Mouse (Mus musculus) layer of hippocampus, postnatal 25 days (tissue): ENCODE data around the gene Fam92a. TPM values are rescaled to one million over a fixed set of nuclear protein-coding genes. Genes with fewer than 3 reads are reported as not detected.
"Not testable (repeated sequence)": the region's sequence is repeated elsewhere in the genome, so short reads cannot be mapped to it uniquely, and the experiment has no call there.

ENCODE experiments used
- DNase-seq, 2 experiments: peaks; one replicate each; pipeline ENCODE4 v3.0.0; 2022; ENCODE audit warnings: mixed read lengths in 2 of 2, low spot score in 1 of 2; ENCODE audit errors: extremely low spot score in 1 of 2
- total RNA-seq, 2 experiments: library from RNA; stranded (reverse); gene quantifications; 2 replicates each; pipeline ENCODE4 v1.2.3; 2021

Fam92a gene
- 10 to 100 TPM; 73.3 to 81.4 TPM for total RNA-seq

GRCm38 (mm10) chr4:12171318-12172091, at the start of gene Fam92a:
Fam92a (minus strand) TSS chr4:12172015.
- peak; percentile 54 to 69 for DNase-seq

GRCm38 (mm10) chr4:12178992-12179391, 7.2 kb upstream of the Fam92a start:
- DNase-seq, result peak; percentile 49 to 63

- DNase-seq, result no peak
Measured at GRCm38 (mm10) chr4:12170986-12171317, 863 bp downstream of the Fam92a start.

- no peak for DNase-seq
Measured at GRCm38 (mm10) chr4:12147660-12148059, 24.2 kb downstream of the Fam92a start.

GRCm38 (mm10) chr4:12141516-12141915, 30.3 kb downstream of the Fam92a start:
- DNase-seq, result not testable (repeated sequence)

GRCm38 (mm10) chr4:12140592-12141062, 31.2 kb downstream of the Fam92a start:
- DNase-seq, result not testable (repeated sequence)

- peak; percentile 61 to 75 for DNase-seq
Measured at GRCm38 (mm10) chr4:12140141-12140567, 31.7 kb downstream of the Fam92a start, which contains the start of gene Rbm12b1. Rbm12b1 (plus strand) TSS chr4:12140264.

Other genes starting within 250 kb of the Fam92a start
- not detected for gene Gm10604, start 190.8 kb downstream of the Fam92a start, total RNA-seq
- gene Rbm12b2, start 82.6 kb downstream of the Fam92a start, total RNA-seq, result 10 to 100 TPM; 17.9 to 20.3 TPM
- 10 to 100 TPM; 15.3 to 19.8 TPM for gene Rbm12b1, start 31.8 kb downstream of the Fam92a start, total RNA-seq